Mouse (Mus musculus): ENCODE measurements around the gene Xrcc6. TPM values are rescaled to one million over a fixed set of nuclear protein-coding genes. Genes with fewer than 3 reads are reported as not detected.

Xrcc6 gene
- polyA plus RNA-seq, 1 experiment from 2014 or later: 66.6 TPM

Other genes with a start within 250 kb of the Xrcc6 start
- 36.8 and 52.6 TPM in 2 replicates for gene Zc3h7b, start 242.8 kb upstream of the Xrcc6 start, polyA plus RNA-seq (2014; fragmentation: Nextera tagmentation; extraction: Ambion mirVana)
- 130 and 145 TPM in 2 replicates for gene Rangap1, start 242.3 kb upstream of the Xrcc6 start, polyA plus RNA-seq (2014; fragmentation: Nextera tagmentation; extraction: Ambion mirVana)
- 12.0 and 12.4 TPM in 2 replicates for gene Tef, start 185.4 kb upstream of the Xrcc6 start, polyA plus RNA-seq (2014; fragmentation: Nextera tagmentation; extraction: Ambion mirVana)
- gene Tob2, start 129.0 kb upstream of the Xrcc6 start, polyA plus RNA-seq (2014; fragmentation: Nextera tagmentation; extraction: Ambion mirVana): 10.5 and 12.5 TPM in 2 replicates
- gene Phf5a, start 115.9 kb upstream of the Xrcc6 start, polyA plus RNA-seq (2014; fragmentation: Nextera tagmentation; extraction: Ambion mirVana): 184 and 186 TPM in 2 replicates
- 155 and 169 TPM in 2 replicates for gene Aco2, start 115.5 kb upstream of the Xrcc6 start, polyA plus RNA-seq (2014; fragmentation: Nextera tagmentation; extraction: Ambion mirVana)
- gene Polr3h, start 61.6 kb upstream of the Xrcc6 start, polyA plus RNA-seq (2014; fragmentation: Nextera tagmentation; extraction: Ambion mirVana): 66.2 and 67.1 TPM in 2 replicates
- gene Csdc2, start 51.1 kb upstream of the Xrcc6 start, polyA plus RNA-seq (2014; fragmentation: Nextera tagmentation; extraction: Ambion mirVana): 25.2 and 25.7 TPM in 2 replicates
- gene Pmm1, start 26.9 kb upstream of the Xrcc6 start, polyA plus RNA-seq (2014; fragmentation: Nextera tagmentation; extraction: Ambion mirVana): 31.1 and 33.7 TPM in 2 replicates
- gene 1700029P11Rik, start 7.3 kb upstream of the Xrcc6 start, polyA plus RNA-seq (2014; fragmentation: Nextera tagmentation; extraction: Ambion mirVana): not detected in 2 replicates
- 32.6 and 35.6 TPM in 2 replicates for gene Desi1, start 46.0 kb downstream of the Xrcc6 start, polyA plus RNA-seq (2014; fragmentation: Nextera tagmentation; extraction: Ambion mirVana)
- gene Snu13, start 59.8 kb downstream of the Xrcc6 start, polyA plus RNA-seq (2014; fragmentation: Nextera tagmentation; extraction: Ambion mirVana): 262 and 282 TPM in 2 replicates
- gene 4930407I10Rik, start 71.3 kb downstream of the Xrcc6 start, polyA plus RNA-seq (2014; fragmentation: Nextera tagmentation; extraction: Ambion mirVana): 0.08 TPM in 1 of 2 replicates, not detected in the other
- gene Mei1, start 82.2 kb downstream of the Xrcc6 start, polyA plus RNA-seq (2014; fragmentation: Nextera tagmentation; extraction: Ambion mirVana): not detected in 2 replicates
- 17.0 and 17.2 TPM in 2 replicates for gene Ccdc134, start 140.1 kb downstream of the Xrcc6 start, polyA plus RNA-seq (2014; fragmentation: Nextera tagmentation; extraction: Ambion mirVana)
- 143 and 144 TPM in 2 replicates for gene Srebf2, start 159.3 kb downstream of the Xrcc6 start, polyA plus RNA-seq (2014; fragmentation: Nextera tagmentation; extraction: Ambion mirVana)
- 1.0 and 1.9 TPM in 2 replicates for gene Shisa8, start 225.0 kb downstream of the Xrcc6 start, polyA plus RNA-seq (2014; fragmentation: Nextera tagmentation; extraction: Ambion mirVana)
- 0.35 and 0.62 TPM in 2 replicates for gene Tnfrsf13c, start 236.5 kb downstream of the Xrcc6 start, polyA plus RNA-seq (2014; fragmentation: Nextera tagmentation; extraction: Ambion mirVana)

All from hindbrain, embryonic 11.5 days (tissue).